Mouse (Mus musculus): ENCODE results near the gene Col4a2. TPM values are rescaled to one million over a fixed set of nuclear protein-coding genes. Genes with fewer than 3 reads are reported as not detected.

Gene Col4a2
- total RNA-seq, 4 experiments from 2014 or later: 17.8 to 38.4 (median 26.0) TPM

GRCm38 (mm10) chr8:11323681-11324080 is 11.1 kb downstream of the Col4a2 start:
- DNase-seq (ENCODE audit: low spot score in 2 of 2): no peak

GRCm38 (mm10) chr8:11324801-11325395 is 12.3 kb downstream of the Col4a2 start:
- no peak for DNase-seq (ENCODE audit: low spot score in 2 of 2)

- DNase-seq (ENCODE audit: low spot score in 2 of 2): no peak
These were observed 14.7 kb downstream of the Col4a2 start for GRCm38 (mm10) chr8:11327298-11327697.

GRCm38 (mm10) chr8:11327722-11328417 is 15.3 kb downstream of the Col4a2 start:
- DNase-seq (ENCODE audit: low spot score in 2 of 2): no peak

GRCm38 (mm10) chr8:11331561-11331960 is 19.0 kb downstream of the Col4a2 start:
- DNase-seq (ENCODE audit: low spot score in 2 of 2): peak; percentile 36 to 42

- no peak for DNase-seq (ENCODE audit: low spot score in 2 of 2)
These were observed 21.1 kb downstream of the Col4a2 start for GRCm38 (mm10) chr8:11333746-11334145.

- DNase-seq (ENCODE audit: low spot score in 2 of 2): no peak
These were observed 21.9 kb downstream of the Col4a2 start for GRCm38 (mm10) chr8:11334493-11334892.

GRCm38 (mm10) chr8:11335238-11335637 is 22.6 kb downstream of the Col4a2 start:
- DNase-seq (ENCODE audit: low spot score in 2 of 2): no peak

- no peak for DNase-seq (ENCODE audit: low spot score in 2 of 2)
These were observed 23.7 kb downstream of the Col4a2 start for GRCm38 (mm10) chr8:11336346-11336745.

- DNase-seq (ENCODE audit: low spot score in 2 of 2): no peak
These were observed 25.0 kb downstream of the Col4a2 start for GRCm38 (mm10) chr8:11337642-11338041.

GRCm38 (mm10) chr8:11338507-11338906 is 25.9 kb downstream of the Col4a2 start:
- no peak for DNase-seq (ENCODE audit: low spot score in 2 of 2)

- DNase-seq (ENCODE audit: low spot score in 2 of 2): no peak
These were observed 27.9 kb downstream of the Col4a2 start for GRCm38 (mm10) chr8:11340310-11341110.

- DNase-seq (ENCODE audit: low spot score in 2 of 2): no peak
These were observed 28.5 kb downstream of the Col4a2 start for GRCm38 (mm10) chr8:11341111-11341566.

- DNase-seq (ENCODE audit: low spot score in 2 of 2): no peak
These were observed 31.9 kb downstream of the Col4a2 start for GRCm38 (mm10) chr8:11344459-11344858.

- DNase-seq (ENCODE audit: low spot score in 2 of 2): no peak
These were observed 33.6 kb downstream of the Col4a2 start for GRCm38 (mm10) chr8:11346225-11346624.

GRCm38 (mm10) chr8:11347699-11348098 is 35.1 kb downstream of the Col4a2 start:
- no peak for DNase-seq (ENCODE audit: low spot score in 2 of 2)

- peak; percentile 67 to 78 for DNase-seq (ENCODE audit: low spot score in 2 of 2)
These were observed 36.0 kb downstream of the Col4a2 start for GRCm38 (mm10) chr8:11348622-11349021.

- DNase-seq (ENCODE audit: low spot score in 2 of 2): no peak
These were observed 38.8 kb downstream of the Col4a2 start for GRCm38 (mm10) chr8:11351355-11351754.

GRCm38 (mm10) chr8:11352514-11352913 is 39.9 kb downstream of the Col4a2 start:
- no peak for DNase-seq (ENCODE audit: low spot score in 2 of 2)

- DNase-seq (ENCODE audit: low spot score in 2 of 2): no peak
These were observed 42.3 kb downstream of the Col4a2 start for GRCm38 (mm10) chr8:11354800-11355451.

GRCm38 (mm10) chr8:11355900-11356299 is 43.3 kb downstream of the Col4a2 start:
- no peak for DNase-seq (ENCODE audit: low spot score in 2 of 2)

GRCm38 (mm10) chr8:11356776-11357175 is 44.2 kb downstream of the Col4a2 start:
- no peak for DNase-seq (ENCODE audit: low spot score in 2 of 2)

All from gastrocnemius, adult 8-10 months (tissue).